Mouse (Mus musculus): Measurements from ENCODE around the gene Gm9887. TPM values are rescaled to one million over a fixed set of nuclear protein-coding genes. Genes with fewer than 3 reads are reported as not detected.

Gene Gm9887
- polyA plus RNA-seq, 2 experiments from 2014 or later: not detected

- ATAC-seq: peak; percentile 28
Observed at GRCm38 (mm10) chr12:69356546-69357299, 15.5 kb downstream of the Gm9887 start, which contains the start of gene Nemf. Gene Nemf, minus strand, starts transcription at chr12:69357165.

- peak; percentile 47 for ATAC-seq
Observed at GRCm38 (mm10) chr12:69351685-69352084, 20.6 kb downstream of the Gm9887 start.

GRCm38 (mm10) chr12:69349928-69350327 lies 22.3 kb downstream of the Gm9887 start:
- no peak for ATAC-seq

GRCm38 (mm10) chr12:69333547-69333946 lies 38.7 kb downstream of the Gm9887 start:
- peak; percentile 81 for ATAC-seq

GRCm38 (mm10) chr12:69332147-69332546 lies 40.1 kb downstream of the Gm9887 start:
- ATAC-seq: no peak

GRCm38 (mm10) chr12:69331187-69331586 lies 41.1 kb downstream of the Gm9887 start:
- no peak for ATAC-seq

Other genes starting within 250 kb of the Gm9887 start
- gene Rps29, start 213.3 kb downstream of the Gm9887 start, polyA plus RNA-seq (2017; shearing (Covaris generic)): 1,000 to 10,000 TPM; 2,273 to 4,022 TPM
- gene Lrr1, start 203.6 kb downstream of the Gm9887 start, polyA plus RNA-seq (2017; shearing (Covaris generic)): 1 to 10 TPM; 1.7 to 4.0 TPM
- 100 to 1,000 TPM; 638 to 650 TPM for gene Rpl36al, start 188.4 kb downstream of the Gm9887 start, polyA plus RNA-seq (2017; shearing (Covaris generic))
- gene Mgat2, start 188.3 kb downstream of the Gm9887 start, polyA plus RNA-seq (2017; shearing (Covaris generic)): 10 to 100 TPM; 23.3 to 23.5 TPM
- gene Gm49383, start 175.4 kb downstream of the Gm9887 start, polyA plus RNA-seq (2017; shearing (Covaris generic)): 10 to 100 TPM in 1 of 2 experiments, 1 to 10 TPM in 1; 8.2 to 10.3 TPM
- 1 to 10 TPM; 3.3 to 5.2 TPM for gene Dnaaf2, start 174.0 kb downstream of the Gm9887 start, polyA plus RNA-seq (2017; shearing (Covaris generic))
- 1 to 10 TPM; 8.2 to 9.1 TPM for gene Gm49384, start 168.2 kb downstream of the Gm9887 start, polyA plus RNA-seq (2017; shearing (Covaris generic))
- gene Pole2, start 144.3 kb downstream of the Gm9887 start, polyA plus RNA-seq (2017; shearing (Covaris generic)): 10 to 100 TPM; 14.2 to 15.5 TPM
- gene Klhdc1, start 131.3 kb downstream of the Gm9887 start, polyA plus RNA-seq (2017; shearing (Covaris generic)): 10 to 100 TPM; 13.0 to 26.6 TPM
- 10 to 100 TPM; 11.8 to 19.7 TPM for gene Klhdc2, start 75.8 kb downstream of the Gm9887 start, polyA plus RNA-seq (2017; shearing (Covaris generic))
- 100 to 1,000 TPM; 138 to 148 TPM for gene Nemf, start 15.3 kb downstream of the Gm9887 start, polyA plus RNA-seq (2017; shearing (Covaris generic))
- 10 to 100 TPM; 35.2 to 74.5 TPM for gene Arf6, start 308 bp downstream of the Gm9887 start, polyA plus RNA-seq (2017; shearing (Covaris generic))
- 10 to 100 TPM; 14.1 to 19.5 TPM for gene Vcpkmt, start 210.6 kb upstream of the Gm9887 start, polyA plus RNA-seq (2017; shearing (Covaris generic))

Measured in activated CD4-positive, CD25-positive, alpha-beta regulatory T cell, adult 4 months (primary cell).